Mouse (Mus musculus): ENCODE results near the gene Rmnd5a.
"Not testable (repeated sequence)": the region's sequence is repeated elsewhere in the genome, so short reads cannot be mapped to it uniquely, and the experiment has no call there.

Gene Rmnd5a

GRCm38 (mm10) chr6:71440492-71441250, at the start of gene Rmnd5a:
Gene Rmnd5a, minus strand, starts transcription at chr6:71440637.
- in situ Hi-C loops (cut with MseI, MboI) = no loop called here

DNA sequence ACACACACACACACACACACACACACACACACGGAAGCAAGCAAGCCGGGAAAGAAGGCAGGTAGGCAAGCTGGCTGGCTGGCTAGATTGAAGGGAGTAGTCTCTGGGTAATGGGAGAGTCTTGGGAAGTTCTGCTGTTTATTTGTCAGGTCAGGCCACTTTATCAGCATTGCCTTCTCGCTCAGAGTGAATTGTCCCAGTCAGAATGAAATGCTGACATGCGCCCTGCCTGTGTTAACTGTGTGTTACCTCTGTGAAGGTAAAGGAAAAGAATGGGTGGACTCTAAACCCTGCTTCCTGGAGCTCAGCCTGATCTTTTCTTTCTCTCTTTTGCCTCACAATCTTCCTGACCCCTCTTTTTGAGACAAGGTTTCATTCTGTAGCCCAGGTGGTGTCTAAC, 47.5 kb upstream of the Rmnd5a start:
- in situ Hi-C loops (cut with MseI, MboI) = no loop called here

DNA sequence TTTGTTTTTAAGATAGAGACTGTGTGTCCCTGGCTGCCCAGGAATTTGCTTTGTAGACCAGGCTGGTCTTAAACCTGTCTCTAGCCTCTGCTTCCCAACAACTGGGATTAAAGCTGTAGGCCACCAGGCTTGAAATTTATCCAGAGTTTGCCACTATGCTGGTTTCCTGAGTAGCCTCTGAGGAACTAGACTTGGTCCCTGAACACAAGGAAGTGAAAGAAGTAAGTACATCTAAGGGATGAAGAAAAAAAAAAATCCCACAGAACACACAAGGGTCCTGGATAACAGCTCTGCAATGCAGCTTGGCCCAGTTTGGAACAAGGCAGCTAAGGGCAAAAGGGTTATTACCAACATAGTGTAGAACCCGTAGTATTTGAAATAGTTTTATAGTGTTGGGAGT, 46.4 kb upstream of the Rmnd5a start:
- in situ Hi-C loops (cut with MseI, MboI) = no loop called here

GRCm38 (mm10) chr6:71486226-71486625, 45.8 kb upstream of the Rmnd5a start:
- in situ Hi-C loops (cut with MseI, MboI) = no loop called here

DNA sequence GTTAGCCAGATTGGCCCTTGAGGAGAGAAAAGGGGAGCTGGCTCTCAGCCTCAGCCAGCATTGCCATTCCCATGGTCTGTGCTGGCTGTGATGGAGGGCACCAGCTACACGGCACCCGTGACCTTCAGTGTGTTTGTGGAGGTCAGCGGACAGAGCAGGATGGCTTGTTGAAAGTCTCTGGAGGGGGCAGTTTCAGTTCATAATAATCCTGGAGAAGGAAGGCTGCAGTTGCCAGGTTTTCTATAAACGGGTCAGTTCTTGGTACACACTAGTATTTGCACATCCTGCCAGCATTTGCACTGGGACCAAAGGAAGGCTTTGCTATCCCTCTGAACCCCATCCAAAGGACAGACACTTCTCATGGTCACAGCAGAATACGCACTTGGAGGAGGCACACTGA, 44.8 kb upstream of the Rmnd5a start:
- in situ Hi-C loops (cut with MseI, MboI) = no loop called here

- in situ Hi-C loops (cut with MseI, MboI) = no loop called here
Measured at GRCm38 (mm10) chr6:71481136-71481535, 40.7 kb upstream of the Rmnd5a start.

- in situ Hi-C loops (cut with MseI, MboI) = no loop called here
Measured at GRCm38 (mm10) chr6:71480136-71480535, 39.7 kb upstream of the Rmnd5a start.

DNA sequence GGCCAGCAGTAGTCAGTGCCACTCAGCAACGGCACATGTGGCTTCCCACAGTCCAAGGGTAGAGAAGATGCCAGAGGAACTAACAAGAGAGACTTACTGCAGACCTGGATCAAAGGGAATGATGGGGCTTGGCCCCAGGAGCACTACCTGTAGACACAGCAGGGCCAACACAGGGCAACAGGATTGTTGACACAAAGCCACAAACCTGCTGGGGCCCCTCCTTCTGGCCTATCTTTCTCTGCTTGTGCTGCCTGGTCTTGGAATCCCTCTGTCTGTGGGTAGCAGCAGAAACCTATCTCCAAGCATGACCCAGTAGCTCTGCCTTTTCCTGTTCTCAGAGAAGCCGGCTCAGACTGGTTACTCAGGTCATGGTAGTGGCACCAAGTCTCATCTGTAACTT, 39.2 kb upstream of the Rmnd5a start:
- in situ Hi-C loops (cut with MseI, MboI) = not testable (repeated sequence)

DNA sequence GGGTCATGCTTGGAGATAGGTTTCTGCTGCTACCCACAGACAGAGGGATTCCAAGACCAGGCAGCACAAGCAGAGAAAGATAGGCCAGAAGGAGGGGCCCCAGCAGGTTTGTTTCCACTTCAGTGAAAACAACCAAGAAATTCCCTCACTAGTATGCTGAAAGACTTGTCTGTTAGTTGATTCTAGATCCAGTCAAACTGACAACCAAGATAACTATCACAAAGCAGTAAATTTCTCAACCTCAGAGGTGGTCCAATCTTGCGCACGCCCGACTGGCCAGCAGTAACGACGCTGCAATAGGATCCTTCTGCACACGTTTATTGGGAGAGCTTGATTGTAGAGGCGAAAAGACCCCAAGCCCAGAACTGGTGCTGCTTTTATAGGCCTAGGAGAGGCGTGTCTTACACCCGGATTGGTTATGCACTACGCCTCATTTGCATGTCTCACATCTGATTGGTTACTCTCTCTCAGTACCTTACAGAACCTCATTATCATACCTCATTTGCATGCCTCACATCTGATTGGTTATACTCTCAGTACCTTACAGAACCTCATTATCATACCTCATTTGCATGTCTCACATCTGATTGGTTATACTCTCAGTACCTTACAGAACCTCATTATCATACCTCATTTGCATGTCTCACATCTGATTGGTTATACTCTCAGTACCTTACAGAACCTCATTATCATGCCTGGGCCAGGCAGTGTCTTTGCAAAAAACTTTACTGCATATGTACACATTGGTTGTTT, 38.6 kb upstream of the Rmnd5a start:
- in situ Hi-C loops (cut with MseI, MboI) = not testable (repeated sequence)

DNA sequence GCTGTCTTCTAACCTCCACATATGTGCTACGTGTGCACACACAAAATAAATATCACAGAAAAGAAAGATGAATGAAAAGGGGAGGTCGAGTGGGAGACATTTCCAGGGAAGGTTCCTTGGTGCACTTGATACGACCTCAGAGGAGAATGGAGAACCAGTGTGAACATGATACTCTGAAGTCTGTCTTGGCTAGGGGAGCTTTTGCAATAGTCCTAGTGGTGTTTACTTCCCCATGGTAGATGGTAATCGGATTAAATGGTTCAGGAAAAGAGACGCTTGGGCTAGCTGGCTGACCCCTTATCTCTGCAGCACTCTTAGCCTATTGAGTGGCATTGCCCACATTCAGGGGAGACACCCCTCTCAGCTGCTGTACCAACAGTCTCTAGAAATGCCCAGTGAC, 36.3 kb upstream of the Rmnd5a start:
- in situ Hi-C loops (cut with MseI, MboI) = no loop called here

- in situ Hi-C loops (cut with MseI, MboI) = no loop called here
Measured at GRCm38 (mm10) chr6:71475604-71476003, 35.2 kb upstream of the Rmnd5a start.

DNA sequence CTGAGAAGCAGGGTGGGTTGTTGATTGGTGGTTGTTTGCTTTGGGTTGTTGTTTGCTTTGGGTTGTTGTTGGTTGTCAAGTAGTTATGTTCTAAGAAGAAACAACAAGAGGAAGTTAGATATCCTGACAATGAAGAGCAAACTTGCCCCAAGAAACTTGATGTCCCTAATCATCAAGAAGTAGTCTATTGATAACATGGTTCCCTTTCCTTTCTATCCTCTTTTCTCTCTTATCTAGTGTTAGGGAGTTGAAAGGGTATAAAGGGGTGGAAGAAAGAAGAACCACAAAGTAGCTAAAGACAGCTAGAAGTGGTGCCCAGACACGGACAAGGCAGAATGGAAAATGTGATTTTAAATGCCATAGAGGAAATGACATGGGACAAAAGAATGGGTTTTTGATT, 32.3 kb upstream of the Rmnd5a start:
- in situ Hi-C loops (cut with MseI, MboI) = no loop called here

GRCm38 (mm10) chr6:71471830-71472520, 31.5 kb upstream of the Rmnd5a start:
- in situ Hi-C loops (cut with MseI, MboI) = no loop called here

GRCm38 (mm10) chr6:71469291-71469690, 28.9 kb upstream of the Rmnd5a start:
- in situ Hi-C loops (cut with MseI, MboI) = no loop called here

DNA sequence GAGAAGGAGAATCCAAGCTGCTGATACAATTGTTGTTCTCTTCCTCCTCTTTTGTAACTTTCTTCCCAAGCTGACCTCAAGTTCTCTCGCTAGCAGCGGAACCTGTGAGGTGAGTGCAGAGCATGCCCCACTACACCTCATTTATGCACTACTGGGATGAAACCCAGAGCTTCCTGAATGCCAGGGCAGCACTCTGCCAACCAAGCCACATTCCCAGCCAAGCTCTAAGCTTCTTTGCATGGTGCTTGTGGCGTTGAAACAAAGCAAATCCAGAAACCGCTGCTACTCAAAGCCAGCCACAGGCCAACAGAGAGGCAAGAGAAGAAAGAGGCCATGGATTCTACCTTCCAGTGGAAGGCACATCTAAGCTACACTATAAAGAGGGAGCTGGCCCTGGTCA, 27.3 kb upstream of the Rmnd5a start:
- in situ Hi-C loops (cut with MseI, MboI) = no loop called here

- in situ Hi-C loops (cut with MseI, MboI) = no loop called here
Measured at GRCm38 (mm10) chr6:71465146-71465545, 24.7 kb upstream of the Rmnd5a start.

GRCm38 (mm10) chr6:71457956-71458608, 17.6 kb upstream of the Rmnd5a start:
- in situ Hi-C loops (cut with MseI, MboI) = no loop called here

DNA sequence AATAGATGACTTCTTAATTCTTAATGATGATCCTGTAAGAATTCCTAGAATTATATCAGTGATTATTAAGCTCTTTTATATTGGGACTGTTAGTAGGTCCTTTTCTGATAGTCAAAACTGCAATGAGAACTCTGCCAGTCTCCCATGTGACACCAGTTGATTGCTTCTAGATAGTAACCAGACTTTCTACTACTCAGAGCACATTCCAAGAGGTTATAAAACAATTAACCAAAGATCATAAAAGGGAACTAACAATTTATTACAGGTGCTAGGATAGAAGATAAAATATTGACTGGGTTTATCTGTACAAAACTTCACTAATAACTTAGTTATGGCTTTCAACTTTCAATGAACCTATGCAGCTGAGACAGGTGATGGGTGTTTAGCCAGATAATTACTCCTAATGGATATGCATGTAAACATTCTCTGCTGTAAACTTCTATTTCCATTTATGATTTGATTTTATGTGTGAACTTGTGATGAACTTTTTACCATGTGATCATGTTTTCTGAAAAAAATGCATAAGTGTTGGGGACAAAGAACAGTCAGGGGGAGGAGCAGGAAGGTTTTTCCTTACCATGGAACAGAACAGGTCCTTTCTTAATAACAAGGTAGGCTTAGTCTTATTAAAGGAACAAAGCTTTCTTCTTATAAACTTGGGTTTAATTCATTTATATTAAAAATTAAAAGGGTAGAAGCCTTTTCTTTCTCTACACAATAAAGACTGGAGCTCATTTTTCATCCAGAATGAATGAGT, 13.7 kb upstream of the Rmnd5a start:
- in situ Hi-C loops (cut with MseI, MboI) = not testable (repeated sequence)

DNA sequence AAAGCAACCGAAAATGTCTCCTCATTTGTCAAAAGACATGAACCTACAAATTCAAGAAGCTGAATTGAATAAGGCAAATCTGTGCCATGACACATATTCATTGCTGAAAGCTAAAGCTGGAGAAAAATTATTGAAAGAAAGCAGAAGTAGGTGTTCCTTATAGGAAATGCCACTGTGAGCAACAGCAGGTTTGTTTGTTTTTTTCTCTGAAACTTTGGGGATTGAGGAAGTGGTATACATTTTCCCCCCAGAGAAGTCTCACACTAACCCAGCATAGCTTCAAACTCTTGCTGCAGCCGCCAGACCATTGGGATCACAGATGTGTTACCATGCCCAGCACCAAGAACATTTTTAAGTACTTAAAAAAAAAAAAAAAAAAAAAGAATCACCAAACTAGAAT, 12.4 kb upstream of the Rmnd5a start:
- in situ Hi-C loops (cut with MseI, MboI) = no loop called here

DNA sequence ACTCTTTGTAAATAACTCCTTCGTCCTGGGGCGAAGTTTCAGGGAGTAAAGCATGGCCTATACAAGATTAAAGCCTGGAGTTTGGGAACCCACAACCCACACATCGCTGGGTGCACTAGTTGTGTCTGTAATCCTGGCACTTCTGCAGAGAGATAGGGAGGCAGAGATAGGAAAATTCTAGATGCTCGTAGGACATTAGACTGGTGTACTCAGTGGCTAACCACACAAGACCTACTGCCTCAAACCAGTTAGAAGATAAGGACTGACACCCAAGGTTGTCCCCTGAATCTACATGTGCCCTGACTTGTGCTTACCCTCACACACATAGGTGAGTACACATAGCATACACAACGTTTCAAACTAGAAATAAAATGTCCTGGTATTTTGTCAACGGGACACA, 5.1 kb upstream of the Rmnd5a start:
- in situ Hi-C loops (cut with MseI, MboI) = no loop called here

- in situ Hi-C loops (cut with MseI, MboI) = no loop called here
Measured at GRCm38 (mm10) chr6:71444756-71445155, 4.3 kb upstream of the Rmnd5a start.
